Mouse (Mus musculus) heart, embryonic 16.5 days (tissue): Measurements from ENCODE around the gene Tmem107. TPM values are rescaled to one million over a fixed set of nuclear protein-coding genes. Genes with fewer than 3 reads are reported as not detected.

Source experiments
- ATAC-seq: fragments of 200-750 bp; cut with Nextera tagmentation; replicated peaks from 2 replicates; pipeline ENCODE4 v1.8.0; 2017; ENCODE audit warnings: moderate number of reproducible peaks; ENCODE audit not compliant: insufficient read depth, low FRiP score; ENCODE audit errors: extremely low read depth
- H3K27ac ChIP-seq: fragments of 300-500 bp; sonication (generic); 2 replicates; pipeline ENCODE4 v1.5.1; 2014; ENCODE audit warnings: mild to moderate bottlenecking, low read length, control low read depth, moderate library complexity
- H3K27me3 ChIP-seq: fragments of 300-500 bp; sonication (generic); 2 replicates; pipeline ENCODE4 v1.6.1; 2014; ENCODE audit warnings: low read length, mixed read lengths; ENCODE audit not compliant: control insufficient read depth, insufficient read depth
- H3K36me3 ChIP-seq: fragments of 300-500 bp; sonication (generic); 2 replicates; pipeline ENCODE4 v1.6.1; 2014; ENCODE audit not compliant: control insufficient read depth, insufficient read depth
- H3K4me1 ChIP-seq: fragments of 300-500 bp; sonication (generic); 2 replicates; pipeline ENCODE4 v1.6.1; 2014; ENCODE audit warnings: low read length, mixed read lengths; ENCODE audit not compliant: control insufficient read depth, insufficient read depth
- H3K4me2 ChIP-seq: fragments of 300-500 bp; sonication (generic); 2 replicates; pipeline ENCODE4 v1.6.1; 2014; ENCODE audit warnings: low read depth, mild to moderate bottlenecking, control low read depth, low read length
- H3K4me3 ChIP-seq: fragments of 300-500 bp; sonication (generic); 2 replicates; pipeline ENCODE4 v1.5.1; 2014; ENCODE audit warnings: mild to moderate bottlenecking, control low read depth, low read length
- H3K9ac ChIP-seq: fragments of 300-500 bp; sonication (generic); 2 replicates; pipeline ENCODE4 v1.6.1; 2014; ENCODE audit warnings: low read length, control low read depth
- H3K9me3 ChIP-seq: fragments of 300-500 bp; sonication (generic); replicated peaks from 2 replicates; pipeline ENCODE4 v1.6.1; 2016; ENCODE audit warnings: low read length; ENCODE audit not compliant: control insufficient read depth
- WGBS: fragments of 180-500 bp; shearing (Covaris S2); extraction: QIAGEN DNeasy Blood & Tissue Kit; methylation state at CpG from one replicate; pipeline ENCODE4 v1.1.7; 2014; 5-methylcytosine and 5-hydroxymethylcytosine counted together
- polyA plus RNA-seq: library from polyadenylated mRNA; unstranded; fragments of >200 nt; fragmentation: Nextera tagmentation; extraction: Ambion mirVana; gene quantifications from 2 replicates; pipeline ENCODE4 v1.2.1, GENCODE M21; 2015

The Tmem107 gene
- polyA plus RNA-seq, 1 experiment from 2014 or later: 43.3 TPM

DNA sequence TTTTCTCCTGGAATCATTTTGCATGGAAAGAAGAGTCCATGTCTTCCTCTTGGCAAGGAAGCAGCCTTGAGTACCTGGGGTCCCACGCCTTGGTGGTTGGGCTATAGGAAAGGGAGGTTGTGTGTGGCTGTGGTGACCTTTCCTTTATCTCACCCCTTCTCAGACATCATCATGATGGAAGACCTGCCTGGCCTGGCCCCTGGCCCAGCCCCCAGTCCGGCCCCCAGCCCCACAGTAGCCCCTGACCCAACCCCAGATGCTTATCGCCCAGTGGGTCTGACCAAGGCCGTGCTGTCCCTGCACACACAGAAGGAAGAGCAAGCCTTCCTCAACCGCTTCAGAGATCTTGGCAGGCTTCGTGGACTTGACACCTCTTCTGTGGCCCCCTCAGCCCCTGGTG, 34.6 kb downstream of the Tmem107 start:
- peaks cover 88% of the 10 kb centered on the region for H3K36me3 ChIP-seq
- no peak overlapping the region for H3K4me2 ChIP-seq
- no peak overlapping the region for H3K9ac ChIP-seq
- no peaks in the 10 kb centered on the region for H3K9me3 ChIP-seq
- H3K4me3 ChIP-seq: no peak overlapping the region
- H3K27me3 ChIP-seq: no peaks in the 10 kb centered on the region
- no peak for ATAC-seq
- 78% methylated on average over 6 of the region's 6 CpGs for WGBS
- H3K4me1 ChIP-seq: peaks cover 14% of the 10 kb centered on the region
- no peak overlapping the region for H3K27ac ChIP-seq

- H3K36me3 ChIP-seq: peaks cover 83% of the 10 kb centered on the region
- ATAC-seq: no peak
- H3K27ac ChIP-seq: no peak overlapping the region
- H3K4me1 ChIP-seq: peaks cover 8% of the 10 kb centered on the region
- no peak overlapping the region for H3K9ac ChIP-seq
- H3K9me3 ChIP-seq: no peaks in the 10 kb centered on the region
- H3K4me3 ChIP-seq: no peak overlapping the region
- H3K4me2 ChIP-seq: no peak overlapping the region
- WGBS: 90% methylated on average over 2 of the region's 2 CpGs
- no peaks in the 10 kb centered on the region for H3K27me3 ChIP-seq
Measured at GRCm38 (mm10) chr11:69105796-69106195, 35.2 kb downstream of the Tmem107 start.

DNA sequence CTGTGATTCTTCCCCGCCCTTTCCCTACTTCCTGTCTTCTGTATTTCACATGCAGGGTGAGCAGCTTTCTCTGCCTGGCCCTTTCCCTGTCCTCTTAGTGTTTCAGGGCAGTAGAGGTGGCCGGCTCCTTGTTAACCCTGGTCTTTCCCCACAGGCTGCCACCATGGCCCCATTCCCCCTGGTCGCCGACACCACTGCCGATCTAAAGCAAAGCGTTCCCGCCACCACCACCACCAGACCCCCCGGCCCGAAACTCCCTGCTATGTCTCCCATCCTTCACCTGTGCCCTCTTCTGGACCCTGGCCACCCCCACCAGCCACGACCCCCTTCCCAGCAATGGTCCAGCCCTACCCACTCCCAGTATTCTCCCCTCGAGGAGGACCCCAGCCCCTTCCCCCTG, 35.7 kb downstream of the Tmem107 start:
- ATAC-seq: no peak
- Histone ChIP-seq H3K4me1 (peaks cover 6% of the 10 kb centered on the region), H3K27me3 (no peaks in the 10 kb centered on the region), H3K27ac (no peak overlapping the region), H3K9me3 (no peaks in the 10 kb centered on the region), H3K4me3 (no peak overlapping the region), H3K36me3 (peaks cover 78% of the 10 kb centered on the region), H3K9ac (no peak overlapping the region), H3K4me2 (no peak overlapping the region)
- 89% methylated on average over 11 of the region's 11 CpGs for WGBS

- H3K27ac ChIP-seq: no peak overlapping the region
- H3K9me3 ChIP-seq: no peaks in the 10 kb centered on the region
- 87% methylated on average over 11 of the region's 11 CpGs for WGBS
- ATAC-seq: no peak
- H3K4me3 ChIP-seq: no peak overlapping the region
- peaks cover 10% of the 10 kb centered on the region for H3K4me1 ChIP-seq
- peaks cover 73% of the 10 kb centered on the region for H3K36me3 ChIP-seq
- H3K27me3 ChIP-seq: no peaks in the 10 kb centered on the region
- no peak overlapping the region for H3K9ac ChIP-seq
- no peak overlapping the region for H3K4me2 ChIP-seq
Measured at GRCm38 (mm10) chr11:69106842-69107241, 36.2 kb downstream of the Tmem107 start.

DNA sequence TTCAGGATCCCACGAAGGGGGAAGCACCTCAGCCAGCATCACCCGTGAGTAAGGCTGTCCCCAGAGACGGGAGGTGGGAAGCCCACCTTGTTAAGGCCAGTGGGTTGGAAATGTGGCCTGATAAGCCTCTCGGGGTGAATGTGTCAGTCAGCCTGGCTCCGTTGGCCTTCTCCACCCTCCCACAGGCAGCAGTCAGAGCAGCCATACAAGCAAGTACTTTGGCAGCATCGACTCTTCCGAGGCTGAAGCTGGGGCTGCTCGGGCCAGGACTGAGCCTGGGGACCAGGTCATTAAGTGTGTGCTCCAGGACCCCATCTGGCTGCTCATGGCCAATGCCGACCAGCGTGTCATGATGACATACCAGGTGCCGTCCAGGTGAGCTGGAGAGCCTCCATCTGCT, 37.1 kb downstream of the Tmem107 start:
- ATAC-seq: no peak
- Histone ChIP-seq H3K36me3 (peaks cover 65% of the 10 kb centered on the region), H3K4me2 (no peak overlapping the region), H3K9me3 (no peaks in the 10 kb centered on the region), H3K4me1 (peaks cover 15% of the 10 kb centered on the region), H3K27me3 (no peaks in the 10 kb centered on the region), H3K4me3 (no peak overlapping the region), H3K27ac (no peak overlapping the region), H3K9ac (no peak overlapping the region)
- 80% methylated on average over 11 of the region's 11 CpGs for WGBS

- peaks cover 15% of the 10 kb centered on the region for H3K4me1 ChIP-seq
- WGBS: 92% methylated on average over 9 of the region's 9 CpGs
- H3K4me2 ChIP-seq: no peak overlapping the region
- no peak overlapping the region for H3K27ac ChIP-seq
- H3K9ac ChIP-seq: no peak overlapping the region
- H3K9me3 ChIP-seq: no peaks in the 10 kb centered on the region
- H3K36me3 ChIP-seq: peaks cover 60% of the 10 kb centered on the region
- no peak for ATAC-seq
- H3K4me3 ChIP-seq: no peak overlapping the region
- no peaks in the 10 kb centered on the region for H3K27me3 ChIP-seq
Measured at GRCm38 (mm10) chr11:69108223-69108622, 37.6 kb downstream of the Tmem107 start.

- ATAC-seq: no peak
- Histone ChIP-seq H3K27ac (no peak overlapping the region), H3K4me2 (no peak overlapping the region), H3K9me3 (no peaks in the 10 kb centered on the region), H3K4me1 (peaks cover 15% of the 10 kb centered on the region), H3K36me3 (peaks cover 49% of the 10 kb centered on the region), H3K4me3 (no peak overlapping the region), H3K27me3 (no peaks in the 10 kb centered on the region), H3K9ac (no peak overlapping the region)
- 79% methylated on average over 13 of the region's 13 CpGs for WGBS
Measured at GRCm38 (mm10) chr11:69109032-69109900, 38.7 kb downstream of the Tmem107 start.

- no peaks in the 10 kb centered on the region for H3K27me3 ChIP-seq
- ATAC-seq: peak; percentile 66; the same call in 1 of the 2 replicates
- H3K4me3 ChIP-seq: peak overlapping the region; percentile 58
- H3K9ac ChIP-seq: peak overlapping the region; percentile 69
- peak overlapping the region; percentile 69 for H3K27ac ChIP-seq
- H3K4me1 ChIP-seq: peaks cover 15% of the 10 kb centered on the region
- 1% methylated on average over 29 of the region's 30 CpGs for WGBS
- H3K4me2 ChIP-seq: peak overlapping the region; percentile 69
- H3K9me3 ChIP-seq: no peaks in the 10 kb centered on the region
- peaks cover 38% of the 10 kb centered on the region for H3K36me3 ChIP-seq
Measured at GRCm38 (mm10) chr11:69110319-69111046, 39.9 kb downstream of the Tmem107 start.
